Mouse (Mus musculus) ovary, postnatal 14 days (tissue): ENCODE results near the gene 4930579F01Rik.
"Not testable (repeated sequence)": the region's sequence is repeated elsewhere in the genome, so short reads cannot be mapped to it uniquely, and the experiment has no call there.

Experiments
- DNase-seq: peaks from one replicate; pipeline ENCODE4 v3.0.0; 2022; ENCODE audit warnings: low spot score

4930579F01Rik gene

DNA sequence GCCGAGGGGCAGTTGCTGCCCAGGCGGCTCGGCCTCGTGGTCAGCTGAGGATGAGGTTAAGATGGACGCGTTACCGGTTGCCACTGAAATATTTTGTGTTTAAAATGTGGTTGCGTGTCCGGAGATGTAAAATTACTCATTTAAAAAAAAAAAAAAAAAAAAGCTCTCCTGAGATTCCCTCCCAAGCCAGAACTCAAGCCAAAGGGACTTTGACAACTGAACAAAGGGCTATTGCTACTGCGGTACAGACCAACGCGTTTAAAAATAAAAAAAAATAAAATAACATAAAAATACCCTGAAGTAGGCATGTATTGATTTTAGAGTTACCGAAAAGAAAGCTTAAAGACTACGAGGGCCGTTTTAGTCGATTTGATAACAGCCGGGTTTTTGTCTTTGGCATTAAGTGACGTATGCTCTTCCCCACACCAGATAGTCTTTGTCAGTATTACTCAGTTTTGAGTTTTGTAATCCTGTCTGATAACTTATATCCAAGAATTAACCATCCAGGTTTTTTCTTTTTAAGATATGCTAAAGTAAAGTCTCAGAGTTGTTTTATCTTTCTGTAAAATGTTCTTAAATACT is 49.5 kb downstream of the 4930579F01Rik start:
- DNase-seq = no peak

DNA sequence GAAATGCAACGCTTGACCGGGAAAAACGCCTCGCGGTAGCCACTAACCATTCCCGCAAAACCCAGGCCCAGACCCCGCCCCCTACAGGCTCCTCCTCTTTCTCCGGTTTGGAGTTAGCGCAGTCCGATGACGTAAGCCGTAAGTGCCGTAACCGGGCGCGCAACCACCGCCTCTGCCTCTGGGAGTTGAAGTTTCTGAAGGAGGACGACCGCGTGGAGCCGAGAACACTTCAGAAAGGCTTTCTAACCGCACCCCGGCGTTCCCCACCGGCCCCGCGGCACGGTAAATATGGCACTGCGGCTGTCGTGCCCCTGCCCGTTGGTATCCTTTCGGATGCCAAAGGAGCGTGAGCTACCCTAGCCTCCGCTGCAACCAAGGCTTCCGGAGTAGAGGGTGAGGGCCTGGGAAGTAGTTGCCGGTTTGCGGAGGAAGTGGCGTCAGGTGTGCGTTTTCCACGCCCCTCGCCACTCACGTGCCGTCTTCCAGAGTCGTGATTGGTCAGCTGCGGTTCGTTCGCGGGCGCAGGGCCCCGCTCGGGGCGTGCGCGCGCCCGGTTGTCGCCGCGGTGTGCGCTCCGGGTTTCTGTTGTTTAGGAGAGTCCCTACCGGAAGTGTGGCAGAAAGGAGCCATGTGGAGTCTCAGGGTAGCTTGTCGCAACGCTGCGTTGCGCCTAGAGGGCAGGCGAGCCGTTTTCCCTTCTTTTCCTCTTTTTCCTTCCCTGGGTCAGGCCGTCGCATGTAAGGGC is 50.1 kb downstream of the 4930579F01Rik start, which contains the start of gene Trmt10a:
Gene Trmt10a (plus strand): TSS at position 134 of the 745 bp plus-strand sequence.
- peak; percentile 96 for DNase-seq

DNA sequence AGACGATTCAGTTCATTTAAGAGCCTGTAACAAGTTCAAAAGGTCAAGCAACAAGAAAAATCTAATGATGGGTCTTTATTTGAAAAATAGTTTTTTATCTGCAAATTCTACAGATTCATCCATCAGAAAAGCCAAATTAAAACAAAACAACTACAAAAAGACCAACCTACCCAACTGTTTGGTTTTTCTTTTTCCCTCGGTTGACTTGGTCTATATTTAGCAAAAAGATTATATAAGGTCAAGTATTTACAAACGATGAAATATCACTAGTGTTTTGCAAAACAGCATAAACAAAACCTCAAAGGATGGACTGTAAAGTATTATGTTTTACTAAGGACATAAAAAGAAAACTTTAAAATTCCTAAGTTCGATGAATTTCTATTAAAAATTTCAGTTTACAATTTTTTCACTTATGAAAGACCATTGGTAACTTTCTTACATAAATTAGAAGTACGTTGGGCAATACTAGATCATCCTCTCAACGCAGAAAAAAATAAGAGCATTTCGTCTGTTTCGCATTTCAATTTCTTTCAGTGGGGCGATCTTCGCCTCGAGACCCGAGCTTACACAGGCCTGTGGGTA is 50.8 kb downstream of the 4930579F01Rik start:
- no peak for DNase-seq

DNA sequence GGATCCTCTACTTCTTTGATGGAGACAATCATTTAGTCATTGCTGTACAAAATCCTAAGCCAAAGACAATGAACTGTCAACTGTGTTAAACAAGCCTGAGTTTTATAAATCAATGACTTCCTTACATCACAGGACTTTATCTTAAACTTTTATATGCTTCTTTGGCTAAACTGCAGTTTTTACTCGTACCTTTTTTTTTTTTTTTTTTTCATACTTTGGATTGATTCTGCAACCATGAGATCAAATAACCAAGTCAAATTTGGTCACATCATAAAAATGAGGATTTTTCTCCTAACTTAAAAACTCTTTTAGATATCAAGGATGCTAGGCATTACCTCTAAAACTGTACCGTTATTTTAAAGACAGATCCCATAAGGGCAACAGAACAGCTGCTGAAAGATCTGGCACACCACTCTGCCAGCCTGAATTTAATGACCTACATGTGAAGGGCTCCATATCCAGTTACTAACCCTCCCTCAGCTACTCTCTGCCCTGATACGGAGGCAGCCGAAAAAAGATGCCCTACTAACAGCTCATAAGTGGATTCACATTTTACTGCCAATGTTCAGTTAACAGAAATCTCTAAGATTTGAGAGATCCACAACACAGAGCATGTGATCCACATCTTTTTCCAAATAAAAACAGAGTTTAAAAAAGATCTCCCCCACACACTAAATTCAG is 51.4 kb downstream of the 4930579F01Rik start:
- DNase-seq = no peak

DNA sequence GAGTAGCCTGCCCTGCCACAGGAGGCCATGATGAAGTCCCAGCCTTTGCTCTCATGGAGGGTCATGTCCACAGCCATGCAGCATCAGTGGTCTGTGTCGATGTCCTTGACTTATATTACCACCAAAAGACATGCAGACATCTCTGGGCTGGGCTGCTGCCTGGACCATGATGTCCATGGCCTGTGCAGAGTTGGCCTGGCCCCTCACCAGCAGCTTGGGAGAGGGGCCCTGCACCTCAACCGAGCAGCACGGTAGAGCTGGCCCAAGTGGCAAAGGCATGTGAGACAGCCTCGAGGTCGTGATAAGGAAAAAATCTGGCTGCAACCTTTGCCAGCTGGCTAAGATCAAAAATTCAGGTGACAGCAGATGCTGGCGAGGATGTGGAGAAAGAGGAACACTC is 54.0 kb downstream of the 4930579F01Rik start:
- DNase-seq = no peak

DNA sequence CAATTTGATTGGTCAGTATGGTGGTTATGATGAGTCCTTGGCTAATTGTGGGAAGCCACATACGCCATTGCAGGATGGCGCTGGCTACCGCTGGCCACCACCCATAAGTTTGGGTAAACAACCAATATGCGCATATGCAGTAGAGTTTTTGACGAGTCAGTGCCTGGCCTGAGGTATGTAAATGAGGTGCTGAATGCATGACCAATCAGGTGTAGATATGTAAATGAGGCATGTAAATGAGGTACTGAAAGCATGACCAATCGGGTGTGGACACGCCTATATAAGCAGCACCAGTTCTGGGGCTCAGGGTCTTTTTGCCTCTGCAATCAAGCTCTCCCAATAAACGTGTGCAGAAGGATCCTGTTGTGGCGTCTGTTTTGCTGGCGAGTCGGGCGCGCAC is 55.5 kb downstream of the 4930579F01Rik start:
- DNase-seq = not testable (repeated sequence)

DNA sequence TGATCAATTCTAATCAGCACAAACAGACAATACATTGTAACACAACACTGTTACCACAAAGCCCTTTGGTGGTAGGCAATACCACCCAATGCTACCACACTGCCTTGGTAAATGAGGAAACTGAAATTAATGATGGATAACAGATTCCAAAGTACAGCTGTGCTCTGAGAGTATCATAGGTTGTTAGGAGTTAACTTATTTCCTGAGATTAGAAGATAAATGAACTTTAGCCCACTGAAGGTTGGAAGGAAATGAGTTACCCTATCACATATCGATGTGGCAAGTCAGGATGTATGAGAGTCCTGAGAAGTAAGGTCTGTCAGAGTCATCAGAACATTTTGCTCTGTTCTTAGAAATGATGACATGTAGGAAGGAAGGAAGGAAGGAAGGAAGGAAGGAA is 59.1 kb downstream of the 4930579F01Rik start:
- DNase-seq = no peak

DNA sequence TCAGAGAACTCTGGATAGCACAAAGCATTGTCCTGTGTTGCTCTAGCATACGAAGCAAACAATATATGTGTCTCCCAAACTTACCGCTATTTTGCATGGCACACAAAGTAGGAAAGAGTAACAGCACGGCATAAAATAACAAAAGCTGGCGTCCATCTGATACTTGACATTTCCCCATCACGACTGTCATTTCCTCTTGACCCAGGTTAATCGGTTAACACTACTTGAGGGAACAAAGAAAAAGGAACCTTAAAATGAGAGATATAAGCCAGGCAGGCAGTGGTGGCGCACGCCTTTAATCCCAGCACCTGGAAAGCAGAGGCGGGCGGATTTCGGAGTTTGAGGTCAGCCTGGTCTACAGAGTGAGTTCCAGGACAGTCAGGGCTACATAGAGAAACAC is 59.7 kb downstream of the 4930579F01Rik start:
- DNase-seq = no peak

DNA sequence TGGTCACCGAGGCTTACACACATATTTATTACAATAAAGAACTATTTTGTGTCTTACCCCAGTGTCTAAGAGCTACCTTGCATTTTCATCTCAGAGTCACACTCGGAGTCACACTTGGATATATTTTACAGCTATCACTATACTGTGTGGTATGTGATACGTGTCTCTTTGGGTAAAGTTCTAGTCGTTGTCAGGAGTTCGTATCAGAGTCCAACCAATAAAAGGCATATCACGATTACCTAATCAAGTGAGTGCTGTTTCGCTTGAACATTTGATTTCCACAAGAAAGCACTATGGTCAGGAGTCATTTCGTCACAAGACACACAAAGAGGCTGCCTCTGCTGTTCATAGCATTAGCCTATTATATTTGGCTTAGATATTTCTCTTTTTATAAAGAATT is 60.2 kb downstream of the 4930579F01Rik start:
- no peak for DNase-seq

DNA sequence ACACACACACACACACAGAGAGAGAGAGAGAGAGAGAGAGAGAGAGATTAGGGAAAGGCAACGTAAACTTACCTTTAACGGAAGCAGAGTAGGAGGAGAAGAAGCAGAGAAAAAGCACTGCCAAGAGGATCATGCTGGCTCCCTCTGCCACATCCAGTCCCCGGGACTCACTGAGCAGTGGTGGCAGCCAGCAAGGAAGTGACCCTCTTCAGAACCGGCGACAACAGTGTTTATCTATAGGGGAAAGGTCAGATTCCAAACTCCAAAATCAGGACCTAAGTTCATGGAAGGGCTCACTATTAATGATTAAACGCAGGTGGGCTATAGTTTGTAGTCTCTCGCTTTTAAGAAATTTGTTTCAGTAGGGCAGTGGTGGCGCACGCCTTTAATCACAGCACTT is 62.5 kb downstream of the 4930579F01Rik start:
- no peak for DNase-seq

DNA sequence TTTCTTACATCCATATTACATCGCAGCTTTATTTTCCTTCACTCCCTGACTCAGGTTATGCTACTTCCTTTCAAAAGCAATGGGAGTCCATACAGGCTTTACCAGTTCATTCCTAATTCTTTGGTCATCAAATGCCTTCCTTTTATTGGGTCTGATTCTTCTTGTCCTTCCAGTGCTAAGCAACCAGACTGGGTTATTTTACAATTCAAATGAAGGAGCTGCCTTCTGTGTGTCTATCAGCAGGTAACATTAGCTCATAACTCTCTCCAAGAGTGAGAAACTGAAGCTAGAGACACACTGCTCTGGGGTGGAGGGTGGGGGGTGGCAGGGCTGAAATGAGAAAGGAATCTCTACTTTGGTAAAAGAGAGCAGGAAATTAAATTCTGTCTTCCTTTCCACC is 62.9 kb downstream of the 4930579F01Rik start:
- no peak for DNase-seq

DNA sequence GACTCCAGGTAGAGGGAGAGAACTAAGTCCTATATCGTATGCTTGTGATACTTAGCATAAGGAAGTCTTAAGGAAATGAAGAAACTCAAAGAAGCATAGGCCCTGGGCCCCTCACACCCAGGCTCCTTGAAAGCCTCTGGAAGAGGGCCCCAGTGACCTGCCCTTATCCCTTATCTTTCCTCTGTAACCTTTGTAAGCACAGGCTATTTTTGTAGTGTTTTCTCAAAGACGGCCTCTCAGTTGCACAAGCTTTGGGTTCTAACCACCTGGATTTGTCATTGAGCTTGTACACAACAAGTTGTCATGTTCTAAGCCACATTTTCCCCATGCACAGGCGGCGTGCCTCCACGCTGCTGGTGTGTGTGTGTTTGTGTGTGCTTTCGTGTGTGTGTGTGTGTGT is 64.5 kb downstream of the 4930579F01Rik start:
- no peak for DNase-seq

DNA sequence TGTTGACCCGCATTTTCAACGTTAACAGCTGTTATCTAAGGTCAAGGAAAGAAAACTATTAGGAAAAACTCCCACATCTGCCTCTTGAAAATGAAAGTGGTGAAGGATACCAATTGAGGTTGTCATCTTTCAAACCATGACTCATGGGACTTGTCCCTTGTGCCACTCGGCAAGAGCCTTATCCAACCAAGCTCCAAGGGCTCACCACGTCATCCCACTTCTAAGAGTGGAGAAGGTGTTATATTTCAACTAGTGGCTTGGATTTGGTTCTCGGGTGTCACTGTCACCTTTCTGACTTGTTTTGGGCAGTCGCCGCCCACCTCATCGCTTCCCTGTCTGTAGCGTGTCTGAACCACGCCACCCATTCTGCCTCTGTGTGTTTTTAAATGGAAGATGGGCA is 69.8 kb downstream of the 4930579F01Rik start:
- DNase-seq = no peak

DNA sequence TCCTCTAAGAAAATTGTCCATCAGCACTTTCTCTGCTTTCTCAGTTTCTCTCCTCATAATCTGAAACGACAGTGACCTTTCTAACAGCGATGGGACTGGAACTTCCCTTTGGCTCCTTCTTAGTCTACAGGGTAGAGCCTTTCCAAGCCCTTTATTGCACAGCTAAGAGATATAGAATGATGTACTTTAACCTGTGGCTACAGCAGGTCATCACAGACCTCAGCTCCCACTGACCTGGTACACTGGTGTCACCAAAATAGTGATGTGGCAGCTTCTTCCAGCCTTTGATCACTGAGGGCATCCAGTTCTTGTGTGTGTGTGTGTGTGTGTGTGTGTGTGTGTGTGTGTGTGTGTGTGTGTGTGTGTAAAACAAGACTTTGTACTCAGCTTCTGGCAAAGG is 72.2 kb downstream of the 4930579F01Rik start:
- no peak for DNase-seq

DNA sequence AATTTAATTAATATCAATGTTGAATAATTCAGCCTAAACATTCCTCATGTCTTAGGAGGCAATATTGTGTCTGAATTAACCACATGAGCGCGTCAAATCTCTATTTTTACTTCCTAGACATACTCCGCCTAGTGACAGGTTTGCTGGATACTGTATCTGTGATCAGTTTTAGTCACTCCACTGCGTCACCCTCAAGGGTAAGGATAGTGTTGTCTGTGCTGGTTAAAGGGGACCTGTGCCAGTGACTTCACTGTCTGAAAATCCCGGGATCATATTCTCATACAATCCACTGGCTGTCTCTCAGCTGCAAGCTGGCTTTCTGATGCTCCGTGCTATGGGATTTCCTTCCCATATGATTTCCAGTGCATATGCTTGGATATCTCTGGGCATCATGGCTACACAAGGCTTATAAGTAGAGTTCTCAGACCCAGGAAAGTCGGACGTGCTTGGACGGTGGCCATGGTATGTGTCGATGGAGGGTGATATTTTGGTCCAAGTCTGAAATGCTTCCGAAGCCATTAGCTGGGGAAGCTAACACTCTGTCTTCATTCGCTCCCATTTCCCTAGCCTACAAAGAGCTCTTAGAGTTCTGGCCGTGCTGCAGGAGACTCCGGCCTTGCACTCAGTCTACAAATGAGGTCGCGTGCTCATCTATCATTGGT is 74.0 kb downstream of the 4930579F01Rik start:
- no peak for DNase-seq

DNA sequence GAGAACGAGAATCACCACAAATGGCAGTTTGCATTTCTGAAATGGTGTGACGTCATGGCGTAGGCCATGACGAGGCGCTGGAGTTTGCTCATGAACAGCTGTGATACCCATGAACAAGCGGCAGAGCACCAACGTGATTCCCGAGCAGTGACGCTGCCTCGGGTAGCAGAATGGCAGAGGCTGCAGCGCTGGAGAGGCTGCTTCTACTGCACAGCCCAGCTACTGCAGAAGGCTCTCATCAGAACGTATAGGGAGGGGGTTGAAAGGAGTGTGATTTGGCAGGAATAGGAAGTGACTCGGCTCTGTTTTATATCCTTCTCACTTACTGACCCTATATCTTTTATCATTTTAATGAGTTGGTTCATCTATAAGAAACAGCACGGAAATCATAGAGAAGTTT is 74.8 kb downstream of the 4930579F01Rik start:
- DNase-seq = no peak

DNA sequence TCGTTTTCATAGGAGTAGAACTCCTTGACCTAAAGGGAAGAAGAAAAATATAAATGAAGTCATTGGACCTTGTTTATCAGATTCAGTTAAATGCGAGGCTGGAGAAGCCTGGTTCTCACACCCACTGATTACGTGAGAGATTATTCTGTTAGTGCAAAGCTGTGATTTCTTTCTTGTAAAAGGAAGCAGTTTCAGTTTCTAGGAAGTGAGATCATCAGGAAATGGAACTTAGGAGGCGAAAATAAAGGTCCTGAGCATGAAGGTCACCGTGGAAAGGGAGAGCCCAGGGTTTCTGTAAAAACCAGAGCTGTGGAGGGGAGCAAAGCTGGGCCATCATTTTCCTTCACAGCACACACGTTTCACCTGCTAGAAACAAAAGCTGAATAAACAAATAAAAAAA is 75.2 kb downstream of the 4930579F01Rik start:
- no peak for DNase-seq

DNA sequence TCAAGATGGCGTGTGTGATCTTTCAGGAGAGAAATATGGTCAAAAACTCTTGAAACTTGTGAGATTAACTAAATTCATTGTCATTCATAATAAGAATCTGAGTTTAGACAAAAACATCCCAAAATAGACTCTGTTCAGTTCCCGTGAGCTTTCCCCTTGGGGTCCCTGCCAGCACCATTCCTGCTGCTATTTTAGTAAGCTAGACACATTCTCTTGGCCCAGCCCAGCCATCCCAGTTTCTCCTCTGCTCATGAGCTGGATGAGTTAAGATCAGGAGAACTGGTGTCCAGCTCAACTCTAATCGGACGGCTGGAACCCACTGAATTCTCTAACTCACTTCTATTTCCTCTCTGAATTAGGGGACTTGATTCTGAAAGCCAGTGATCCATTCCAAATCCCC is 76.8 kb downstream of the 4930579F01Rik start:
- no peak for DNase-seq

DNA sequence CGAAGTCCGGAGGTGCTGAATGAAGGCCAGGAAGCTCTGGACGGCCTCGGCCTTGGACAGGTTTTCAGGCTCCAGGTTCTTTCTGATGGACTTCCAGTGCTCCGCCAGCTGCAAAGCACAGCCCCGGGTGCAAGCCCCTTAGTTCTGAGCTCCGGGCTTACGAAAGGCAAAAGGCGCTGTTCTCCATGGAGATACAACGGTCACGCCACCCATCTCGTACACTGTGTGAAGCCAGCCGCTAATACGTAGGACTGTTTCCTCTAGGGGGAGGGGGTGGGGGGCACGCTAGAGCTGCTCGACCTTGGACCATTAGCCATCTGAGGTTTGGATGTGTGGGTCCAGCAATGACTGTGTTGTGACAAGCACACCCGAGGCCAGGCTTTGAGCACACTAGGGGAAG is 79.5 kb downstream of the 4930579F01Rik start:
- DNase-seq = no peak
